Mouse (Mus musculus): Measurements from ENCODE around the gene Rnf31. TPM values are rescaled to one million over a fixed set of nuclear protein-coding genes. Genes with fewer than 3 reads are reported as not detected.

Rnf31 gene
- polyA plus RNA-seq, 1 experiment from 2014 or later = 17.7 TPM

DNA sequence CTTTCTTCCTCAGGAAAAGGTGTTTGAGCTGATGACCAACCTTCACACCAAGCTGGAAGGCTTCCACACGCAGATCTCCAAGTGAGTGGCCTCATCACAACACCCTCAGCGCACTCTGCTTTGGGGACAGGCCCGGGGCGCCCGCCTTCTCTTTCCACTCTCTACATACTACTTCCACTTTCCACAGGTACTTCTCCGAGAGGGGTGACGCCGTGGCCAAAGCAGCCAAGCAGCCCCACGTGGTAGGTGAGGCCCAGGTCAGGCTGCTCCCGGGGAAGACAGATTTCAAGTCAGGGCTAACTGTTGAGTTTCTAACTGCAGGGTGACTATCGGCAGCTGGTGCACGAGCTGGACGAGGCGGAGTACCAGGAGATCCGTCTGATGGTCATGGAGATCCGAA lies 10.8 kb upstream of the Rnf31 start:
- ATAC-seq (ENCODE audit: low FRiP score, low TSS enrichment) = no peak
- Histone ChIP-seq H3K4me3 (ENCODE audit: low read length) (no peak overlapping the region), H3K4me1 (ENCODE audit: control insufficient read depth, insufficient read depth, low read length) (peaks cover 15% of the 10 kb centered on the region), H3K27me3 (ENCODE audit: control insufficient read depth, insufficient read depth, low read length) (no peaks in the 10 kb centered on the region), H3K4me2 (replicated peaks; ENCODE audit: low read depth, low read length) (no peak overlapping the region), H3K9ac (ENCODE audit: low read depth, low read length) (no peak overlapping the region), H3K36me3 (ENCODE audit: control insufficient read depth, insufficient read depth, low read length) (peaks cover 15% of the 10 kb centered on the region; the same call in 1 of the 2 replicates), H3K9me3 (ENCODE audit: control insufficient read depth, low read length) (no peaks in the 10 kb centered on the region), H3K27ac (ENCODE audit: low read depth, low read length) (no peak overlapping the region)
- WGBS = 92% methylated on average over 16 of the region's 16 CpGs

DNA sequence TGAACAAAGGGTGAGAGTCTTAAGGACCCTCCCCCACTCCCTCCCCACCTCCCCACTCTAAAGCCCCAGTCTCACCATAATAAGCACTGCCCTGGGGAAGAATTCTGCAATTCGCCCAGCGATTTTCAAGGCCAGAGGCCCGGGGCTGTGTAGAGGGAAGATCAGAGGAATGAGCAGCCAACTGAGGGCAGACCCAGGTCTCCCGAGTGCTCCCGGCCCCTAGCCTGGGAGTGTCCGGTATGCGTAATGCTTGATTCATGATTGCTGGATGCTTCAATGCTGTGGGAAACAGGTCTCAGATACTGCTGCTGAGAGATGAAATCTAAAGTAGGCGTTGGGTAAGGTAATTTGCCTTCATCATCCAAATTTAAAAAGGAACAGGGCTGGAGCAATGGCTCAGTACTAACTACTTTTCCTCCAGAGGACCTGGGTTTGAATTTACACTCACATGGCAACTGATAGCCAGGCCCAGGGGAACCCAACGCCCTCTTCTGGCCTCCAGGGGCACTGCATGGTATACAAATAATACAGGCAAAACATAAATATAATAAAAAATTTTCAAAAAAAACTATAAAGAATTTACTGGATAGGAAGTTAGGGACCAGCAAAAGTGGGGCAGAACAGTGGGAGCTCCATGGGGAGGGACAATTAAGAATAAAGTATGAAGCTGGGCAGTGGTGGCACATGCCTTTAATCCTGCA lies 9.4 kb upstream of the Rnf31 start:
- Histone ChIP-seq H3K9me3 (ENCODE audit: control insufficient read depth, low read length) (no peaks in the 10 kb centered on the region), H3K27me3 (ENCODE audit: control insufficient read depth, insufficient read depth, low read length) (no peaks in the 10 kb centered on the region), H3K9ac (ENCODE audit: low read depth, low read length) (no peak overlapping the region), H3K36me3 (ENCODE audit: control insufficient read depth, insufficient read depth, low read length) (peaks cover 16% of the 10 kb centered on the region; the same call in 1 of the 2 replicates), H3K4me1 (ENCODE audit: control insufficient read depth, insufficient read depth, low read length) (peaks cover 10% of the 10 kb centered on the region), H3K4me3 (ENCODE audit: low read length) (no peak overlapping the region), H3K27ac (ENCODE audit: low read depth, low read length) (no peak overlapping the region), H3K4me2 (replicated peaks; ENCODE audit: low read depth, low read length) (no peak overlapping the region)
- WGBS = 70% methylated on average over 9 of the region's 9 CpGs
- no peak for ATAC-seq (ENCODE audit: low FRiP score, low TSS enrichment)

- Histone ChIP-seq H3K27me3 (ENCODE audit: control insufficient read depth, insufficient read depth, low read length) (no peaks in the 10 kb centered on the region), H3K4me2 (replicated peaks; ENCODE audit: low read depth, low read length) (peak overlapping the region; percentile 80), H3K9ac (ENCODE audit: low read depth, low read length) (no peak overlapping the region), H3K36me3 (ENCODE audit: control insufficient read depth, insufficient read depth, low read length) (peaks cover 21% of the 10 kb centered on the region; the same call in 1 of the 2 replicates), H3K9me3 (ENCODE audit: control insufficient read depth, low read length) (no peaks in the 10 kb centered on the region), H3K4me1 (ENCODE audit: control insufficient read depth, insufficient read depth, low read length) (no peaks in the 10 kb centered on the region), H3K4me3 (ENCODE audit: low read length) (peak overlapping the region; percentile 46), H3K27ac (ENCODE audit: low read depth, low read length) (no peak overlapping the region)
- ATAC-seq (ENCODE audit: low FRiP score, low TSS enrichment) = no peak
- WGBS = 40% methylated on average over 5 of the region's 5 CpGs
Measured at GRCm38 (mm10) chr14:55584303-55584701, 7.2 kb upstream of the Rnf31 start.

GRCm38 (mm10) chr14:55584702-55585565 lies 6.6 kb upstream of the Rnf31 start, which contains the start of gene Emc9:
Emc9 (minus strand) TSS chr14:55585302.
- 2% methylated on average over 43 of the region's 43 CpGs for WGBS
- Histone ChIP-seq H3K4me2 (replicated peaks; ENCODE audit: low read depth, low read length) (peak within 1 kb of the TSS; percentile 80), H3K4me3 (ENCODE audit: low read length) (peak within 1 kb of the TSS; percentile 46), H3K27me3 (ENCODE audit: control insufficient read depth, insufficient read depth, low read length) (no peaks in the 10 kb centered on the region), H3K27ac (ENCODE audit: low read depth, low read length) (no peak within 1 kb of the TSS), H3K36me3 (ENCODE audit: control insufficient read depth, insufficient read depth, low read length) (peaks cover 21% of the 10 kb centered on the region; the same call in 1 of the 2 replicates), H3K4me1 (ENCODE audit: control insufficient read depth, insufficient read depth, low read length) (peaks cover 2% of the 10 kb centered on the region; the same call in 1 of the 2 replicates), H3K9ac (ENCODE audit: low read depth, low read length) (peak within 1 kb of the TSS; percentile 52; the same call in 1 of the 2 replicates), H3K9me3 (ENCODE audit: control insufficient read depth, low read length) (no peaks in the 10 kb centered on the region)
- peak; percentile 74 for ATAC-seq (ENCODE audit: low FRiP score, low TSS enrichment)

DNA sequence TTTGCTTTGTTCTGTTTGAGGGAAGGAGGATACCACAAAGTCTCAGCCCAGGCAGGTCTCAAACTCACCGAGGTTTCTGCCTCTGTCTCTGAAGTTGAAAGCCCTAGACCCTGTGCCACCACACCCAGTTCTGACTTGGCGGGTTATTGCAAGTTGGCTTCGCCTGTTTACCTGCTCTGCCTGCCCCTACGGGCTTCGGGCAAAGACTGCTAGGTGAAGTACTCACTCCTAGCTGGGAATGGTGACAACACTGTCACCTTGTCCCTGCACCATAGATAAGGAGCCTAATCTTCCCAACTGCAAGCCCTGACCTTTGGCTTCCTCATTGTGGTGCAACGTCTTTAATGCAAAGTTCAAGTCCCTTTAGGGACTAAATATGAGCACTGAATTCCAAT lies 5.9 kb upstream of the Rnf31 start:
- peak overlapping the region; percentile 80; the same call in 1 of the 2 replicates for H3K4me2 ChIP-seq (replicated peaks; ENCODE audit: low read depth, low read length)
- no peak overlapping the region for H3K27ac ChIP-seq (ENCODE audit: low read depth, low read length)
- 60% methylated on average over 6 of the region's 6 CpGs for WGBS
- no peak overlapping the region for H3K4me3 ChIP-seq (ENCODE audit: low read length)
- no peaks in the 10 kb centered on the region for H3K27me3 ChIP-seq (ENCODE audit: control insufficient read depth, insufficient read depth, low read length)
- no peak for ATAC-seq (ENCODE audit: low FRiP score, low TSS enrichment)
- H3K9ac ChIP-seq (ENCODE audit: low read depth, low read length) = no peak overlapping the region
- peaks cover 7% of the 10 kb centered on the region; the same call in 1 of the 2 replicates for H3K4me1 ChIP-seq (ENCODE audit: control insufficient read depth, insufficient read depth, low read length)
- no peaks in the 10 kb centered on the region for H3K9me3 ChIP-seq (ENCODE audit: control insufficient read depth, low read length)
- H3K36me3 ChIP-seq (ENCODE audit: control insufficient read depth, insufficient read depth, low read length) = peaks cover 19% of the 10 kb centered on the region; the same call in 1 of the 2 replicates

DNA sequence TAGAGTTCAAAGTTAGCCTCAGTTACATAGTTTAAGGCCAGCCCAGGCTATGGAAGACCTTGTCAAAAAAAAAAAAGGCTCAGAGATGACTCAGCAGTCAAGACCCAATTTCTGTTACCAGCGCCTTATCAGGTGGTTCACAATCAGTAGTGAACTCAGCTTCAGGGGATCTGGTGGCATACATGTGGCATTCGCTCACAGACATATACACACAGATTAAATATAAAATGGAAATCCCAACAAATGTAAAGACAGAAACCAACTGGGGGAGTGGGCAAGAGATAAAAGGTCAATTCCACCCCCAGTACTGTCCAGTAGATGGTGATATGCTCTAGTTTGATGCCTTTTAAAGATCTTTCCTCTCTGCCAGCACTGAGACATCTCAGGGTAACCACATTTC lies 5.4 kb upstream of the Rnf31 start:
- Histone ChIP-seq H3K27ac (ENCODE audit: low read depth, low read length) (no peak overlapping the region), H3K36me3 (ENCODE audit: control insufficient read depth, insufficient read depth, low read length) (peaks cover 14% of the 10 kb centered on the region; the same call in 1 of the 2 replicates), H3K9ac (ENCODE audit: low read depth, low read length) (no peak overlapping the region), H3K27me3 (ENCODE audit: control insufficient read depth, insufficient read depth, low read length) (no peaks in the 10 kb centered on the region), H3K4me2 (replicated peaks; ENCODE audit: low read depth, low read length) (no peak overlapping the region), H3K4me1 (ENCODE audit: control insufficient read depth, insufficient read depth, low read length) (peaks cover 7% of the 10 kb centered on the region; the same call in 1 of the 2 replicates), H3K9me3 (ENCODE audit: control insufficient read depth, low read length) (no peaks in the 10 kb centered on the region), H3K4me3 (ENCODE audit: low read length) (no peak overlapping the region)
- ATAC-seq (ENCODE audit: low FRiP score, low TSS enrichment) = no peak
- WGBS = 90% methylated on average over 2 of the region's 2 CpGs

DNA sequence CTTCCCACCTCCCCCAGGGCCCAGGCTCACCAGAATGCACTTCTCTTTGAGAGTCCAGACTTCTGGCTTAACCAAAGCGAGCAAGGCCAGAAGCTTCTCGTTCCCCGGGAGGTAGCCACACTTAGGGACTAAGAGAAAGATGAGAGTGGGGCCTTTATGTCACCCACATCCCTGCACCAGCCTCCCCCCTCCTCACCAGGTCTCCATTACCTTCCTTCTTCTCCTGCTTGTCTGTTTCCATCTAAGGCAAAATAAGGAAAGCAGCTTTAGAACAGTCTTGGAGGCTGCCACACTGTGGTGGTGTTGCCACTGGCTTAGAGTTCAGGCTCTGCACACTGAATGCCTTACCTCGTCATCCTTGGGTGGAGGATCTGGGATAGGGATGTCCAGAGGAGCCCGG lies 2.2 kb upstream of the Rnf31 start:
- Histone ChIP-seq H3K4me3 (ENCODE audit: low read length) (no peak overlapping the region), H3K27ac (ENCODE audit: low read depth, low read length) (no peak overlapping the region), H3K4me2 (replicated peaks; ENCODE audit: low read depth, low read length) (no peak overlapping the region), H3K36me3 (ENCODE audit: control insufficient read depth, insufficient read depth, low read length) (peaks cover 11% of the 10 kb centered on the region), H3K27me3 (ENCODE audit: control insufficient read depth, insufficient read depth, low read length) (no peaks in the 10 kb centered on the region), H3K9ac (ENCODE audit: low read depth, low read length) (no peak overlapping the region), H3K4me1 (ENCODE audit: control insufficient read depth, insufficient read depth, low read length) (peaks cover 17% of the 10 kb centered on the region), H3K9me3 (ENCODE audit: control insufficient read depth, low read length) (no peaks in the 10 kb centered on the region)
- ATAC-seq (ENCODE audit: low FRiP score, low TSS enrichment) = no peak
- WGBS = 94% methylated on average over 5 of the region's 5 CpGs

- H3K4me1 ChIP-seq (ENCODE audit: control insufficient read depth, insufficient read depth, low read length) = peaks cover 17% of the 10 kb centered on the region
- peak overlapping the region; percentile 89 for H3K4me2 ChIP-seq (replicated peaks; ENCODE audit: low read depth, low read length)
- H3K9me3 ChIP-seq (ENCODE audit: control insufficient read depth, low read length) = no peaks in the 10 kb centered on the region
- H3K27ac ChIP-seq (ENCODE audit: low read depth, low read length) = peak overlapping the region; percentile 71; the same call in 1 of the 2 replicates
- peak overlapping the region; percentile 96 for H3K4me3 ChIP-seq (ENCODE audit: low read length)
- no peaks in the 10 kb centered on the region for H3K27me3 ChIP-seq (ENCODE audit: control insufficient read depth, insufficient read depth, low read length)
- peaks cover 17% of the 10 kb centered on the region for H3K36me3 ChIP-seq (ENCODE audit: control insufficient read depth, insufficient read depth, low read length)
- peak overlapping the region; percentile 75; the same call in 1 of the 2 replicates for H3K9ac ChIP-seq (ENCODE audit: low read depth, low read length)
- ATAC-seq (ENCODE audit: low FRiP score, low TSS enrichment) = no peak
- WGBS = 82% methylated on average over 11 of the region's 11 CpGs
Measured at GRCm38 (mm10) chr14:55589771-55590448, 1.6 kb upstream of the Rnf31 start.

Measured in kidney, embryonic 14.5 days (tissue).